Mouse (Mus musculus): ENCODE results near the gene Rap2b.

Gene Rap2b

DNA sequence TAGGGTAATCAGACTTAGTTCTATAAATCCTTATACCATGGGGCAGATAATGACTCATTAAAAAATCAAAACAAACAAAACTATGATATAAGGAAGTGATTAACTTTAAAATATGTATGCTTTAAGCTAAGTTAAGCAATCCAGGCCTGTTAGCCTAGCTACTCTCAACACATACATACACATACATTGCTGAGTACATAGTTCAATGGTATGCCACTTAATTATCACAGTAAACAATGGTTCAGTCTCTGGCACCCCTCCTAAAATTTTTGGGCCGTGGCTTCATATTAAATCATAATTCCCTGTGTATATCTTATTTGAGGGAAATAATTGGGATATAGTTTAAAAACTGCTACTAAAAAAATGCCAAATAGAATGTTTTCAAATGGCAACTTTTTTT, at the start of gene Rap2b:
TSS of gene Rap2b (plus strand) at position 301 of the 400 bp plus-strand sequence.
- DNase-seq (ENCODE audit: extremely low spot score, low read depth, low spot score), result no peak

DNA sequence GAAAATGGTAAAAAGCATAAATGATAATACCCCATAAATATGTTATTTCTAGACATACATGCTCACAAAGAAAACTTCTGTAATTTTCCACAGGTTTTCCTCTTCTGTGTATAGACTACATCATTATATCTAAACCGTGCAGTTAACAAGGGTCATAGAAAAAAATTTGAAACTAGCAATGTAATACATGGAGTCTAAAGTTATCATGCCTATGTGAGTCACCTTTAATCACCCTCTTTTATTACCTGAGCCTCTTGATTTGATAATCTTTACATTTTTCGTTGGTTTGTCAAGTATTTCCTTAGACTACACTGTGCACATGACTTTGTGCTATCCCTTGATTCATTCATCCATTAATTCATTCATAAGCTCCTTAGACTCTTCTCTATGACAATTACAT, 46.4 kb upstream of the Rap2b start:
- DNase-seq (ENCODE audit: extremely low spot score, low read depth, low spot score), result no peak

DNA sequence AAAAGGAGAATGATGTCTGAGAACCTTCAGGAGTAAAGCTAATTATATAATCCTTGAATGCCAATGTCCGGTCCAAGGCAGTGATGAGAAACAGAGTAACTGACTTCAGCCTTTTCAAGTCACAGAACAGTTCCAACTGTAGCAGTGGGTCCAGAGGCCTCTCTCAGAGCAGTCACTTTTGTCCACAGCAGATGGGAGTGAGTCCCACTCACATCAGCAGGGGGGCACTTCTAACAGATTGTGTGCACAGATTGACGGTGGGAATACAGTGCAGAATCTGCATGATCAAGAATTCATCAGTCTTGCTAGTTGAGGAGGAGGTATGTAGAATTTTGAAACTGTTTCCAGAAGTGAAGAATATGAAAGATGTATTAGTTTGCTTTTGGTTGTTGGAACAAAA, 41.4 kb upstream of the Rap2b start:
- DNase-seq (ENCODE audit: extremely low spot score, low read depth, low spot score), result no peak

DNA sequence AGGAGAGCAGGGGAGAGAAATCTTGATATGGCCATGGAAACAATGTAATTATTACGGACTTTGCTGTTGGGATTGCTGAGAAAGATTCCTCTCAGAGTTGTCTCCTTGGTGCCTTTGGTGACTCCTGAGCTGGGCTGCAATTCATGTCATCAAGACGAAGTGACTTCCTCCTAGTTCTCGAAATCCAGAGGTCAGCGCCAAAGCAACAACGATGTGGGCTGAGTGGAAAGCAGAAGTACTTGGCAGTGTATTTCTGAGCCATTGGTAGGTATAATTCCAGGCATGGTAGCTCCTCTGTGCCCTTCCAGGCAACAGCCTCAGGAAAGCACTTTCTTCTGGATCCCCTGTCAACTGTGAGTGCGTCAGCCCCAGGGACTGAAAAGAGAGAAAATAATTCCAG, 39.8 kb upstream of the Rap2b start:
- no peak for DNase-seq (ENCODE audit: extremely low spot score, low read depth, low spot score)

DNA sequence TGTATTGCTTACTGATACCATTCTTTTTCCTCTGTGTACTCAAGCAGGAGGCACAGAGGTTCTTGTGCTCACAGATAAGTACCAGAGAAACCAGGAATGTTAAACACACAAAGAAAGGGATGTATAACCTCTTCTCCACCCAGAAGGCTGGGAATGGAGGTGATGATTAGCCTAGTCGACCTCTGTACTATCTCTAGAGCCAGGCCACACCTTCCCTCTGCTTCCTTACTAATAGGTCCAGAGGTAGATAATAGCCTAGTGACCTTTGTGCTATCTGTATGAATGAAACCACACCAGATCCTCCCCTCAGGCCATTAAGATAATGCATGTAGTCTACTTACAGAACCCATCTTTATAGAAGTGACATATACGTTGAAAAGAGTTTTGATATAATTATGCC, 25.2 kb upstream of the Rap2b start:
- no peak for DNase-seq (ENCODE audit: extremely low spot score, low read depth, low spot score)

DNA sequence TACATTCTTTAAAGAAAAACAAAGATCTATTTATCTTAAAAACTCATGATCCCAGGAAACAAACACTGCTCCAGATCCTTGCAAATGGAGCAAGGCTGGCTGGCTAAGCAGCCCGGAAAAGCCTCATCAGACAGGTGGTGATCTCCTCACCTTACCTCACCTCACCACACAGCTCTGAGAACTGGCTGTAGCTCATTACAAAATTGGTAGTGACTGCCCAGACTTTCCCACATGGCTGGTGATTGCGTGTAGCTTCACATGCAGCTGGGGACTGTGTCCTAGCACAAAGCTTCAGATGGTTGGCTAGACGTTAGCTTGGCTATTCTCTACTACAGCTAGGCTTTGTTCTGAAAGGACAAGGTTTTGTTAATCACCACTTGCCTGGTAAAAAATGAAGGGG, 24.2 kb upstream of the Rap2b start:
- DNase-seq (ENCODE audit: extremely low spot score, low read depth, low spot score), result no peak

DNA sequence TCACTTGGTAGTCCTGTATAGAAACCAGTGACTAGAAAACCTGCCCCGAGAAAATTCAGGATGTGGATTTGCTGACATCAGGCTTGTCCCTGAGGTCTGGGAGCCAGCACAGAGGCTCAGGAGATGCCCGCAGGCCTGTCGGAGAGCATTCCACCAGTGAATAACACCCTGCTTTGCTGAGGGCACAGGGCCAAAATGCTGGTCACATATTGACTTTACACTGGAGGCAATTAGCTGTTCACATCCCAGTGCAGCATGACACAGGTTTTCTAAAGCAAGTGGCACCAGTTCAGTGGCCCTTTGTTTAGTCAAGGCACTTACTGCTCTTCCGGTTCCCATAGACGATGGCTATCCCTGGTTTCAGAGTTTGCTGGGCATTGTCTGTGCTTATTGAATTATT, 21.1 kb upstream of the Rap2b start:
- DNase-seq (ENCODE audit: extremely low spot score, low read depth, low spot score), result no peak

DNA sequence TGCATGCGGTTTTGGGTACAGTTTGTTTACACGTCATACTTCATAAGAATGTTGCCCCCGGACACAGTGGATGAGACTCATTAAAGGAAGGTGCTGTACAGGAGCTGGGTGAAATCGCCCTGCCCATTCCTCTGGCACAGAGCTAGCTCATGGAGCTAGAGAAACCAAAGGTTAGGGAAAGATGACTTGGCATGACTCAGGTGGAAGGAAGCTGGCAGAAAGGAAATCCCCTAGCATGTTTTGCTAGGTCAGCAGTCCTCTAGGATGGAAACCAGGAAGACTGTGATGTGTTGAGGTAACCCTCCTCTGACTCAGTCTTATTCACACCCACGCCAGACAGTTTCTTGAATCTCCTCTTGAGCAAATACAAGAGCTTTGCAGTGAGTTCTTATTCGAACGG, 17.4 kb upstream of the Rap2b start:
- no peak for DNase-seq (ENCODE audit: extremely low spot score, low read depth, low spot score)

DNA sequence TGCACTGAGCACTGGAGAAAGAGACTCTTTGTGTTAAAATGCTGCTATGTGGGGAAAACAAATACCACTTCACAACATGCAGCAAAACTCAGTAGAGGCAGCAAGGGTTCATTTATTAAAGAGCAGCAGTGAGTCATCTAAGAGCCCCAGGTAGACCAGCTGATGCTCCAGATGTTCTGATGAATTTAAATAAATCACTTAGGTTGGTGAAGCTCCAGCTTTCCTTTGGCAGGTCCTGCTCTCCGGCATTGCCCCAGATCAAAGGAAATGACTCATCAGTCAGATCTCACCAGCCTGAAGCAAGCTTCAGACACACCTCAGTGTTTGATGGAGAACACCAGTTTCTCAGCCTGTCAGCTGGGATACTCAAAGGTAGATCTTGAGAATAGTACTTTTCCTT, 15.8 kb upstream of the Rap2b start:
- DNase-seq (ENCODE audit: extremely low spot score, low read depth, low spot score), result no peak

DNA sequence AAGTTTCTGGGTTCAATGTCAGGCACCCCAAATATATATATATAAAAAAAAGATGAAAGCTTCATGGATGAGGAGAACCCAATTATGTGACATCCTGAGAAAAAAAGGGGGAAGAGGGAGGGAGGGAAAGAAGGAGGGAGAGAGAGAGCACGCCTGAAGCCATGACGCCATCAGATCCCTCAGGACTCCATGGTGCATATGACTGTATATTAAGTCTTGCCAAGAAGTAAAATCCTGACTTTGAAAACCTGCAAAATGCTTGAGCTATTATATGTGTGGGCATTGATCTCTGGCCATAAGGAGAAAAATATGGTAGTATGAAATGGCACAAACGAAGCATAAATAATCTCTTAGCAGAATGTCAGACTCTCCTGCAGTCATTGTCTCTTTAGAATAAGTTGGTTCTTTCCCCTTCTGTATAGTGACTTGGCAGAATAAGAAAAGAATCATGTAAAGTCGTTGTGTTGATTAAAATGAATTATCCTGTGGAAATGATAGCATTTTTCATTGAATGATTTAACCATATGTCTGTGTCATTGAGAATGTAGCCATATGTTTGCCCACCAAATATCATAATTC, 13.3 kb upstream of the Rap2b start:
- no peak for DNase-seq (ENCODE audit: extremely low spot score, low read depth, low spot score)

DNA sequence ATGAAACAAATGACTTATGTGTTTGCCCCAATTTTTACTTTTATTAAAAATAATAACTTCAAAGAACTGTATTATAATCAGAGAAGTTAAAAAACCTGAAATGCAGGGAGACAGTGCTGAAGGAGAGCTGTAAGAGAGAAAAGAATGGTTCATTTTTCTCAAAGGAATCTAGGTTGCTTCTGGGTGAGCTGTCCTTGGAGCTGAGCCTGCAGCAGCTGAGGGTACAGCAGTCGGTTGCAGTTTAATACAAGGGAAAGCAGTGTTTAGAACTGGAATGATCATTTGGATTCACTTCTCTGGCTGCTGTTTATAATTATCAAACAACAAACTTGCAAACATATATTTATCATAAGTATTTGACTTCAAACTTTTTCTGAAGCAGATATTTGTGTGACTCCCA, 12.0 kb upstream of the Rap2b start:
- no peak for DNase-seq (ENCODE audit: extremely low spot score, low read depth, low spot score)

DNA sequence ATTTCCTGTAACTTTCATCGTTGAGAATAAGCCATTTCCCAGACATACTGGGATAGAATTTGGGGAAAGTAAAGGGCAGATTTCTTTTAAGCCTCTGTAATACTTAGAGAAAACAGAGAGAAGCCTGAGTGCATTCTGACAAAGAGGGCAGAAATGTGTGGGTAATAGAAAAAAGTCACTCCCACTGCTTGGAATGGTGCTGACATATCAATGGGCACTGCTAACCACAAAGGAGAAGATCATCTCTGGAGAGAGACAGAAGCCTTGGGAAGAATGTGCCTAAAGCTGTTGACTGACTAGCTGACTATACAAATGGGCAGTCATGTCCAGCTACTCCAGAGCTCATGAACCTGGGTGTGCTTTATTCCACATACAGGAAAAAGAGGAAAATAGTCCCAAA, 6.0 kb upstream of the Rap2b start:
- DNase-seq (ENCODE audit: extremely low spot score, low read depth, low spot score), result no peak

DNA sequence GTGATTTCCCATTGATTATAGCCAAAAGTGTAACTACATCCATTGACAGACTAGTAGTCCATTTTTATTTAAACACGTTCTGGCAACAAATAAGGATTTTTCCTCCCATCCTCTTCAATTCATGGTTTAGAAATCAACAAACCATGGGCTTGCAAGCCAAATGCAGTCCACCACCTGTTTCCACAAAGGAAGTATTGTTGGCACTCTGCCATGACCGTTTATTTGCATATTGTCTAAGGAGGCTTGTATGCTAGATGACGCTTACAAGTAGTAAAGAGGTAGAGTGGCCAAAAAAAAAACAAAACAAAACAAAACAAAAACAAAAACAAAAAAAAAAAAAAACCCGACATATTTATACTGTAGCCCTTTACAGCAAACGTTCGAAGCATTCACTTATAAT, 3.3 kb upstream of the Rap2b start:
- DNase-seq (ENCODE audit: extremely low spot score, low read depth, low spot score), result no peak

DNA sequence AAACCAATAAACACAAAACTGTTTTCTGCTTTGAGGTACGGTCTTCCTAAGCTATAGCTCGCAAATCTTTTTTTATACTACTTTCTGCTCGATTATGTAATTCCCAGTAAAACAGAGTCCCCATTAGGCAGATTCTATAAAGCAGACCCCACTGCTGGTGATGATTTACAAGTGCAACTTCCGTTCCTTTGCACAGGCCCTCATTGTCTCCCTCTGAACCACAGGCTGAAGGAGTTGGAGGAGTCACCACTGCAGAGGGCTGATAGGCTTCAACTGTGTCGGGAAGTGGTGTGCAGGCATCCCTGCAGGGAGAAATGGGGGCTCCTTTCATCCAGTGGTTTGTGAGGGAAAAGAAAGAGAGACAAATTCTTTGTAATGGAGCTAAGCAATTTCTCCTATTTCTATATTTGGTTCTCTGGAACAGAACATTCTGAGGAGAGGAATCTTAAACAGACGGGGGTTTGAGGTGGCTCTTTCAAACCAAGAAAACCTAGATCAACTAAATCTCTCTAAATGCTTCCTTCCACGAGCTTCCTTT, 2.6 kb upstream of the Rap2b start:
- DNase-seq (ENCODE audit: extremely low spot score, low read depth, low spot score), result no peak

DNA sequence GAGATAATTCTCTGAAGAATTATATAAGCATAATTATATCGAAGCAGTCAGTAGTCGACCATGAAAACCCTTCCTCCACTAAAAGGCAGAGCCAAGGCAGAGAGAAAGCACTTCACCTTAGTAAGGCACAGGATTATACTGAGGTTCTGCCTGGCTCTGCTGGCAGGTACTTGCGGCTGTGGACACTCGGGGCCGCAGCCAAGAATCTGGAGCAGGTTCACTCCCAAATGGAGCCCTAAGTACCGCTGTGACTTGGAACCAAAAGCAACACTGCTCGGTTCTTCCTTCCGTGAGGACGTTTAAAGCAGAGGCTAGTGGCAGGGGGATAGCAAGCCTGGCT, 1.4 kb downstream of the Rap2b start:
- no peak for DNase-seq (ENCODE audit: extremely low spot score, low read depth, low spot score)

DNA sequence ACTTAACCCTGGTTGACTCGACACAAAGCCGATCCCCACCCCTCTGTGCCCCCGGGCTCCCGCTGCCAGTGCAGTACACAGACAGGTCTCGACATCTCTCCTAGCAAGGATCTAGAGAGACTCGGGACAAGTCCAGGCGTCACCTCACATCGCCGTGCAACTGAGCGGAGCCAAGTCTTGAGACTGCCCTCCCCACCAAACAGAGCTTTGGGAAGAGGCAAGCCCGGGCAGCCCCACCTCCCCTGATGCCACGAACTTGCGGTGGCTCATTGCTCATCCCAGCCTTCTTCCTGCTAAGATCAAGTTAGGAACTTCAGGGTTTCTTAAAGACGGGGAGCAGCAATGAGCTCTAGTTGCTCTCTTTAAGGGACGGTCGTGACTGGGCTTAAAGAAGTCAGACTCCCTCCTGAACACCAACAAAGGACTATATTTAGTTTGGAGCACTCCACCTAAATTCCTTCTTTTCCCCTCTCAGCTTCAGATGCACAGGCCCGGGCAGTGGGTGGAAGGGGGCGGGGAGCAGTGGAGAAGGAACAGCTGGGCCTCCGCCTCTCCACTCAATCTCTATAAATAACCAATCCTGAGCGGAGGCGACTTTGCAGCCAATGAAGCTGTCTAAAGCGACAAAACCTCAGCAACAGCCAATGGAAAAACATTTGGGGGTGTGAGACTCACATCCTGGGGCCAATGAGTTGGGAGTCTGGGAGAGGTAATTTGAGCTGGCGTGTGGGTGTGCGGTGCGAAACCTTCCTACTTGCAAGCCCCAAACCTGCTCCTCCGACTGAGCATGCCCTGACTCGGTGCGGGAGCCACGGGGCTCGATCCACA, 1.9 kb downstream of the Rap2b start:
- peak; percentile 95 for DNase-seq (ENCODE audit: extremely low spot score, low read depth, low spot score)

DNA sequence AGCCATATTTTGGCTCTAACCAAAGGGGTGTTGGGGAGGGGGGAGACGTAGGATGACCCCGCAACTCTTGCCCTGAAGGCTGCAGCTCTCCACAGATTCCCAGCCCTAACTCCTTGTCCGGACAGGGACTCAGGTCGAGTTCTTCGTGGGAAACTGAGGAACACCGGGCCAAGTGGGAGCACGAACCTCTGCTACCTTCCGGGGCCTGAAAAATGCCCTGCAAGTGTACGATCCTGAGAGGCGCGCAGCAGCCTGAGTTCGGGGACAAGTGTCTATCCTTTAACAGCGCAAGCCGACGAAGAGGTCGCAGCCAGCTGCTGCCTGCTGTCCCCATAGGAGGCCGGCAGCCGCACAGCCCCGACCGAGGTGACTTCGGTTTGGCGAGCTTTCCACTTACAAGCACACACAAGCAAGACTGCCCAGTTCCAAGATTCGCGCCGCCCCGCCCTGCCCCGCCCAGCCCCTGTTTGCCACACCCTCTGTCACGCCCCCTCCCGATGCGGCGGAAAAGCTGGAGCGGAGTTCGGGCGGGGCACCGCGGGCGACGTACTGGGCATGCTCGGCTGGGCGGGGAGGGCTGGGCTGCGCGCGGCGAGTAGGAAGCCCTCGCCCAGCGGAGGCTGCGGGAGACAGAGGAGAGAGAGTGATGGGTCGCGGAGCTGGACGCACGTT, 2.7 kb downstream of the Rap2b start:
- DNase-seq (ENCODE audit: extremely low spot score, low read depth, low spot score), result peak; percentile 61

DNA sequence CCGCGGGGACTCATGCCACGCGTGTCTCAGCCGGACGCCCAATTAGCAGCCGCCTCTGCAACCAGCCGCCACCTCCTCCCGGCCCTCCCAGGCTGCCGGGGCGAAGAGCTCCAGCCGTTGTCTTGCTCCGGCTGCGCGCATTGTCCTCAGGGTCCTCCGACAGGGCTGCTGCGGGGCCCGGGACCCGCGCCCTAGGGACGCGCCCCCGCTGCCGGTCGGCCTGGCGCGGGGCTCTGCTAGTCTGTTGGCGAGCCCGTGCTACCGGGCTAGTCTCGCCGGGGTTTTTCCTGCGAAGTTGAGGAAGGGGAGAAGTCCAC, 3.2 kb downstream of the Rap2b start:
- no peak for DNase-seq (ENCODE audit: extremely low spot score, low read depth, low spot score)

DNA sequence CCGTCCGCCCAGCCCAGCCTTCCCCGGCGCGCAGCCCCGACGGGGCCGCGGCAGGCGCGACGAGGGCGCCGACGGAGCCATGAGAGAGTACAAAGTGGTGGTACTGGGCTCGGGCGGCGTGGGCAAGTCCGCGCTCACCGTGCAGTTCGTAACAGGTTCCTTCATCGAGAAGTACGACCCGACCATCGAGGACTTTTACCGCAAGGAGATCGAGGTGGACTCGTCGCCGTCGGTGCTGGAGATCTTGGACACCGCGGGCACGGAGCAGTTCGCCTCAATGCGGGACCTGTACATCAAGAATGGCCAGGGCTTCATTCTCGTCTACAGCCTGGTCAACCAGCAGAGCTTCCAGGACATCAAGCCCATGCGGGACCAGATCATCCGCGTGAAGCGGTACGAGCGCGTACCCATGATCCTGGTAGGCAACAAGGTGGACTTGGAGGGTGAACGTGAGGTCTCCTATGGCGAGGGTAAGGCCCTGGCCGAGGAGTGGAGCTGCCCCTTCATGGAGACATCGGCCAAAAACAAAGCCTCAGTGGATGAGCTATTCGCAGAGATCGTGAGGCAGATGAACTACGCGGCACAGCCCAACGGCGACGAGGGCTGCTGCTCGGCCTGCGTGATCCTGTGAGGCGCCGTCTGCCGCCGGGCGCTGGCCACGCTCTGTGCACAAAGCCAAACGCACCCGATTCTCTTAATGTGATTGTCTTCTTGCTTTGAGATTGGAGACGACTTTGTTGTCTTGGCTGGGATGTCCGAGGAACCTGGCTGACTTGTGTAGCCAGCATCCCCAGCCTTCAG, 3.7 kb downstream of the Rap2b start:
- DNase-seq (ENCODE audit: extremely low spot score, low read depth, low spot score), result no peak

DNA sequence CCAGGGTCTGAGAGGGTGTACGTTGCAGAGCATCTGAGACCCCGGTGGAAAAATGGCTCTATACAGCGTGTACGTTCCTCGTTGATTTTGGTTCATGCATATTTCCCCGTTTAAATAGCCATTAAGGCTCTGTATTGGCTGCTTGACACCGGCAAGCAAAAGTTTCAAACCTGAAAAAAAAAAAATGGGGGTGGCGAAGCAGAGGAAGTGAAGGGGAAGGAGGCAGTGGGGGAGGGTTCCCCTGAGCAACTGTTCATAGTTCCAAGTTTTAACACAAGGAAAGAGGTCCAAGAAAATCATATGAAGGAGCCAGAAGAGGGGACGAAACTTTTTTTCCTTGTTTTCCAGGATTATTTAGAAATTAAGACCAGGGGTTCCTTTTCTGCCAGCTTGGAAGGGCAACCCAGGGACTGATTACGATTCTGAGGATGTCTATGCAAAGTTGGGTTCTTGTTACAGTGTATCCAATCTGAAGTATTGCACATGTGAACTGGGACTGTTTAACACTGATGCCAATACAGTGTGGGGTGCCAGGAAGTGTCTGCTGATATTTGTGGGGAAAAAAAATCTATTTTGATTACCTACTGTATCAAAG, 4.4 kb downstream of the Rap2b start, which contains the start of gene B430305J03Rik:
TSS of gene B430305J03Rik (minus strand) at position 173 of the 595 bp plus-strand sequence.
- no peak for DNase-seq (ENCODE audit: extremely low spot score, low read depth, low spot score)

DNA sequence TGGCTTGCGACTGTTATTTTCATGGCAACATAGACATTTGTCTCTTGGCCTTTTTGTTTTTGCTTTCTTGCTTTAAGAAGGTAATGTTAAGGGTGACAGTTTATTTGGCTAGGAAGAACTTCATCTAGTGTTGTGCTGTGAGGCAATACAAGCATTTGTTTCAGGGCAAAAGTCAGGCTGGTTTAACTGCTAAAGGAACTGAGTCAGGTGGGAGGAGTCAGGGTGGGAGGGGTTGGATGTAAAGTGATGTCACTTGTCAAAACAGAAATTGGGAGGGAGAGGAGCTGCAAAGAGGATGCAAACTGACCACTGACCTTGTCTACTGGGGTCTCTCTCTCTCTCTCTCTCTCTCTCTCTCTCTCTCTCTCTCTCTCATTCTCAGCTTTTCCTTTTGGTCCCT, 7.0 kb downstream of the Rap2b start:
- no peak for DNase-seq (ENCODE audit: extremely low spot score, low read depth, low spot score)
